Mouse (Mus musculus) stomach, embryonic 16.5 days (tissue): ENCODE data around the gene Prm1. TPM values are rescaled to one million over a fixed set of nuclear protein-coding genes. Genes with fewer than 3 reads are reported as not detected.
A peak's percentile ranks its signal among the peaks of the same experiment; 100 is the strongest.

Experiments used
- ATAC-seq: fragments of 200-750 bp; cut with Nextera tagmentation; 2 replicates; pipeline ENCODE4 v1.8.0; 2017; ENCODE audit warnings: moderate number of reproducible peaks, moderate TSS enrichment; ENCODE audit not compliant: insufficient read depth, low FRiP score
- H3K27ac ChIP-seq: fragments of 300-500 bp; sonication (generic); 2 replicates; pipeline ENCODE4 v1.5.1; 2014; ENCODE audit warnings: low read length
- H3K27me3 ChIP-seq: fragments of 300-500 bp; sonication (generic); 2 replicates; pipeline ENCODE4 v1.6.1; 2014; ENCODE audit warnings: low read length, control low read depth, mixed read lengths; ENCODE audit not compliant: control insufficient read depth, insufficient read depth
- H3K36me3 ChIP-seq: fragments of 300-500 bp; sonication (generic); 2 replicates; pipeline ENCODE4 v1.6.1; 2014; ENCODE audit warnings: low read length; ENCODE audit not compliant: control insufficient read depth, insufficient read depth
- H3K4me1 ChIP-seq: fragments of 300-500 bp; sonication (generic); 2 replicates; pipeline ENCODE4 v1.6.1; 2014; ENCODE audit warnings: low read length, control low read depth, mixed read lengths; ENCODE audit not compliant: control insufficient read depth, insufficient read depth
- H3K4me2 ChIP-seq: fragments of 300-500 bp; sonication (generic); 2 replicates; pipeline ENCODE4 v1.6.1; 2014; ENCODE audit warnings: low read depth, low read length, mixed read lengths
- H3K4me3 ChIP-seq: fragments of 300-500 bp; sonication (generic); replicated peaks from 2 replicates; pipeline ENCODE4 v1.5.1; 2014; ENCODE audit warnings: mild to moderate bottlenecking, low read length
- H3K9ac ChIP-seq: fragments of 300-500 bp; sonication (generic); 2 replicates; pipeline ENCODE4 v1.6.1; 2014; ENCODE audit warnings: low read length
- H3K9me3 ChIP-seq: fragments of 300-500 bp; sonication (generic); replicated peaks from 2 replicates; pipeline ENCODE4 v1.6.1; 2016; ENCODE audit warnings: low read length, control low read depth; ENCODE audit not compliant: control insufficient read depth
- WGBS: fragments of 180-500 bp; shearing (Covaris S2); extraction: QIAGEN DNeasy Blood & Tissue Kit; methylation state at CpG from one replicate; pipeline ENCODE4 v1.1.7; 2014; 5-methylcytosine and 5-hydroxymethylcytosine counted together
- polyA plus RNA-seq: library from polyadenylated mRNA; unstranded; fragments of >200 nt; fragmentation: Nextera tagmentation; extraction: Ambion mirVana; gene quantifications from 2 replicates; pipeline ENCODE4 v1.2.1, GENCODE M21; 2015

The Prm1 gene
- polyA plus RNA-seq, 1 experiment from 2014 or later = not detected

DNA sequence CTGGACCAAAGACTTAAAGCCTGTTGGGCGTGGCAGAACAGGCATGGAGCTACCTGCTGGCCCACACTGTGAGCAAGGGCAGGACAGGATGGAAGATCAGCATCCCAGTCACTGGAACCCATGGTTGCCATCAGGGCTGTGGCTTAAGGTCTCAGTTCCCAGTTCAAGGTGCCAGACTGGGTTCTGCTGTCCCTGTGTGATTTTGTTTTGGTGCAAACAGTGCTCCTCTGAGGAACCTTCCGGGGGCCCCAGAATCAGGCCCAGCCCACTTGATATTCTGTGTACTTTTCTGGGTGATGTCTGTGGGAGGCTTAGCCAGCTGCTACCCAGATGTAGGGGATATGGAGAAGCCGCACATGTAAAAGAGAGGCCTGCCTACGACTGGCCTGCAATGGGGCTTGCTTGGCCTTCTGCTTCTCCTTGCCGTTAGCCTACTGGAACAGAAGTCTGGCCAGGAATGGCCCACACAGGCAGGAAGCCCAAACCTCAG is 25.0 kb downstream of the Prm1 start:
- WGBS = 59% methylated on average over 5 of the region's 5 CpGs
- Histone ChIP-seq H3K36me3 (no peaks in the 10 kb centered on the region), H3K4me1 (peaks cover 33% of the 10 kb centered on the region), H3K9ac (no peak overlapping the region), H3K27ac (peak overlapping the region; percentile 43), H3K4me2 (no peak overlapping the region), H3K4me3 (no peak overlapping the region), H3K9me3 (no peaks in the 10 kb centered on the region), H3K27me3 (no peaks in the 10 kb centered on the region)
- ATAC-seq = no peak

DNA sequence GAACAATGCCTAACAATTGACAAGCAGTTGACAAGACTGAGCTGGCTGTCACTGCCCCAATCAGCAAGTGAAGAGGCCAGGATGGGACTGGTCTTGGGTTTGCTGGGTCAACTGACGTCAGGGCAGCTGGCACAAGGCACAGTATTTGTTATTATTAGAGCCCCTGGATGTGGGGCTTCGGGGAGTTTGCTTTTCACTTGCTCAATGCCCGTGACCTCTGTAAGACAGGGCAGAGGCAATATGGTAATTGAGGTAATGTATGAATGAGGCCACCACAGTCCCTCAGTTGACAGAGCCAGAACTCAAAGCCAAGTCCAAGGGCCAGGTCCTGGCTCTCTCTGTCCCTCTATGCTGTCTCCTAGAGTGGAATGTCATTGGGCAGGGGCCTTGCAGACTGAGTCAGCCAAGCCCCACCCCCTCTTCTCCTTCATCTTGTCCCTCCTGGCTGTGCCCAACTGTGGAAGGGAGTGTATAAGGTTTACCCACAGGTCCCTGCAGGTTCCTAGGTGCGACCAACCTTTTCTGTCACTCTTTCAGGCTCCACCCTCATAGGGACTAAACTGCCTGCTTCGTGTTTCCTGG is 28.0 kb downstream of the Prm1 start:
- no peak overlapping the region for H3K27ac ChIP-seq
- no peak overlapping the region for H3K4me2 ChIP-seq
- H3K4me3 ChIP-seq = no peak overlapping the region
- peaks cover 19% of the 10 kb centered on the region for H3K4me1 ChIP-seq
- no peak overlapping the region for H3K9ac ChIP-seq
- H3K9me3 ChIP-seq = no peaks in the 10 kb centered on the region
- 58% methylated on average over 5 of the region's 5 CpGs for WGBS
- no peak for ATAC-seq
- H3K27me3 ChIP-seq = no peaks in the 10 kb centered on the region
- H3K36me3 ChIP-seq = no peaks in the 10 kb centered on the region

DNA sequence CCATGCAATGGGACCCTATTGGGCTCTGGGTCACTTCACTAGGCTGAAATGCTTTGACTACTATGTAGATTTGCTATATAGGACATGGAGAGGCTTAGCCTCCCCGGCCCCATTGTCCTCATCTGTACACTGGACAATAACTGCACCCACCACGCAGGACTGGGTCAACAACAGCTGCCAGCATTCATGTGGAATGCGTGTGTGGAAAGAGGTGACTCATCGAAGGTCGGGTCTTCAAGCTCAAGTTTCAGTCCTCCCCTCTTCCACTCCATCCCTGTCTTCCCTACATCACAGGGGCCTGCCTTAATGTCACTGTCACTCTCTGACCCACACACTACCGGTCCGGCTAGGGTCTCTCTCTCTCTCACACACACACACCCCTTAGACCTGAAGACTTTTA is 29.3 kb downstream of the Prm1 start:
- Histone ChIP-seq H3K4me3 (no peak overlapping the region), H3K9me3 (no peaks in the 10 kb centered on the region), H3K27ac (no peak overlapping the region), H3K4me2 (no peak overlapping the region), H3K4me1 (peaks cover 5% of the 10 kb centered on the region; the same call in 1 of the 2 replicates), H3K36me3 (no peaks in the 10 kb centered on the region), H3K9ac (no peak overlapping the region), H3K27me3 (no peaks in the 10 kb centered on the region)
- 38% methylated on average over 7 of the region's 7 CpGs for WGBS
- no peak for ATAC-seq

DNA sequence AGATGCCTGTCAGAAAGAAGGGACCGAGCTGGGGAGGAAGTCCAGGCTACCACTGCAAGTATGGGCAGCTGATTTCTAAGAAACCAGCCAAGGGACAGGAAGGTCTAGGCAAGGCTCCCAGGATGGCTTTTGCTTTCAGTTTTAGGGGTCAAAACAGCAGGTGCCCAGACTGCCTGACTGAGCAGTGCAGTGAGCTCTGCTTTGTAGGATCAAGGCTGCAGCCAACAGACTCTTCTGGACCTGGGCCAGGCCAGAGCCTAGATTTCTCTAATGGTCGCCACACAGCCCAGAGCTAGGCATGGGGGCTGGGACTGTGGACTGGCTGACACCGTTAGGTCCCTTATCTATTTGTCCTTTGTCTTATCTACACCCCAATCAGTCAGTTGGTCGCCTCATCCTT is 30.9 kb downstream of the Prm1 start:
- 50% methylated on average over 4 of the region's 4 CpGs for WGBS
- H3K9ac ChIP-seq = no peak overlapping the region

DNA sequence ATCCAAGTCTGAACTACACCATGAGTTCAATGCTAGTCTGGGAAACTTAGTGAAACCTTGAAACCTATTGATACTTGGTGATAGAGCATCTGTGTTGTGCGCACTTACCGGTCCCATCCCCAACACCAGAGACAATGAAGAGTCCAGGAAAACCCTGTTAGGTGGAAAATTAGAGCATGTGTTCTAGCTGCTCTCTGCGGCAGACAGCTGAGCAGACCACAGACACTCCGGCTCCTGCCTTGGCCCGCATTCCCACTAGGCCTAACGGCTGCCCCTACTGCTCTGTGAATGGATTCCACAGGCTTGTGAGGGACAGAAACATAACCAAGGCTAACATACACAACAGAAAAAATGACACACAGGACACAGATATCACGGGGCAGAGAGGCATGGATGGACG is 32.1 kb downstream of the Prm1 start:
- H3K9ac ChIP-seq = no peak overlapping the region
- no peak overlapping the region for H3K27ac ChIP-seq
- 77% methylated on average over 8 of the region's 8 CpGs for WGBS
- no peaks in the 10 kb centered on the region for H3K9me3 ChIP-seq
- H3K4me1 ChIP-seq = 0 out of 2 replicates have a peak, but pooled peaks cover 12% of the 10 kb centered on the region
- no peak overlapping the region for H3K4me2 ChIP-seq
- ATAC-seq = no peak
- no peak overlapping the region for H3K4me3 ChIP-seq
- H3K27me3 ChIP-seq = no peaks in the 10 kb centered on the region
- no peaks in the 10 kb centered on the region for H3K36me3 ChIP-seq

More for the DNA sequence above, 30.9 kb downstream of the Prm1 start:
- 0 out of 2 replicates have a peak, but pooled peaks cover 8% of the 10 kb centered on the region for H3K4me1 ChIP-seq
- H3K4me3 ChIP-seq = no peak overlapping the region
- ATAC-seq = no peak
- no peaks in the 10 kb centered on the region for H3K36me3 ChIP-seq
- H3K27ac ChIP-seq = no peak overlapping the region
- H3K4me2 ChIP-seq = no peak overlapping the region
- H3K27me3 ChIP-seq = no peaks in the 10 kb centered on the region
- no peaks in the 10 kb centered on the region for H3K9me3 ChIP-seq

DNA sequence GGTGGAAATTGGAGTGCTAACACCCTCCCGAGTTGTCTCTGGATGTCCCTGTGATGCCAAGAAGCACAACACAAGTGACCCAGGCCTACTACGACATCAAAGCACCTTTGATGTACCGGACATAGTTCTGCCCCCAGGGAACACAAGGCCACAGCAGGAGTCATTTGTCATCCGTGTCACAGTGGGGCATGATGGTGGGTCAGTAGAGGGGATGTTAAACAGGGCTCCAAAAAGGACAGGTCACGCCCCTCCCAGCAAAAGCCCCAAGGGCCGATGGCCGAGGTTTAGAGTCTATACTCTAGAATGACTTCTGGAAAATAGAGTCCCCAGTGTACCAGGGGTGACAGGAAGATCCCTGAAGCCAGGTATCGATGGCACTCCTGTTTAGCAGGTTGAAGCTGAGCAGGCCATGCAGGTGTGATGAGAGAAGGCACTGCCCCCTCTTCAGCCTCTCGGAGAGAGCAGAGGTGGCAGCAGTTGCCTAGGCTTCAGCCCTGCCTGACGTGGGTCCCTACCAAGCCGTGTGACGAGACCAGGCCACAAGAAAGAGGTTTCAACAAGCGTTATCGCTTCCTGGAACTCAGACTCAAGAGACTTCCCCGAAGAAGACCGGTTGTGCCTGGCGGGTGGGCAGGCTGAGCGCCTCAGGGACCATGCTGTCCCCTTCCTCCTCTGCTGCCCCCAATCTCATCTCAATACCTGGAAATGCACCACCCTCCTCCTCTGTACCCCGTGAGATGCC is 33.7 kb downstream of the Prm1 start:
- no peak overlapping the region for H3K9ac ChIP-seq

DNA sequence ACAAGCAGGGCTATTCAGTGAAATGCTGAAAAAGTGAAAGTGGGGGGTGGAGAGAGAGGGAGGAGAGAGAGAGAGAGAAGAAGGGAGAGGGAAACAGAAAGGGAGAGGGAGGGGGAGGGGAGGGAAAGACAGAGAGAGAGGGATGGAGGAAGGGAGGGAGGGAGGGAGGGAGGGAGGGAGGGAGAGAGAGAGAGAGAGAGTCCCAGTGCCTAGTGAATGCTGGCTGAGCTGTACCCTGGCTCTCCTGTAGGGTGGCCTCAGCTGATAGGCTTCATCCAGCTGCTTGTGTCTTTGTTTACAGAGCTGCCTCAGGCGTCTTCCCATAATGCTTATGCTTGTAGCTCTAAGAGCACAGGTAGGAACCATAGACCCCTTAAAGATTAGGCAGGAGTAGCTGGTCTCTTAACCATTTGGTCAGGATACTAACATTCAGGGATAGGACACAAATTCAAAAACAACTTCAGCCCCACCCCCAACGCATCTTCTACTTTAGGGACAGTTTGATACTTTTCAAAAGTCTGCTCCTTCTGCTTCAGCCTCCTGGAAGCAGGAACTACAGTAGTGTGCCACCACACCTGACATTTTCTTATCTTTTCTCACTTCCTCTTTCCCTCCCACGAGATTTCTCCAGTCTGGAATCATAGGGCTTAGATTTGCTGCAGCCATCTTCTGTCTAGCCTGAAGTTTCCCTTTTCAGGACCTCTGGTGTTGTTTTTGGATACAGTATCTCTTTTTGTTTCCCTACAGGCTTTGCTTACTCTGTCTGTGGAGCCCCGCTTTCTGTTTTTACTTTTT is 34.9 kb downstream of the Prm1 start:
- Histone ChIP-seq H3K27me3 (no peaks in the 10 kb centered on the region), H3K9ac (no peak overlapping the region), H3K36me3 (no peaks in the 10 kb centered on the region), H3K27ac (no peak overlapping the region; the same call in 1 of the 2 replicates), H3K9me3 (no peaks in the 10 kb centered on the region), H3K4me3 (no peak overlapping the region), H3K4me1 (0 out of 2 replicates have a peak, but pooled peaks cover 9% of the 10 kb centered on the region), H3K4me2 (no peak overlapping the region)
- ATAC-seq = peak; percentile 27; the same call in 1 of the 2 replicates
- WGBS = 39% methylated on average over 4 of the region's 4 CpGs

More for the DNA sequence above, 33.7 kb downstream of the Prm1 start:
- Histone ChIP-seq H3K4me3 (no peak overlapping the region), H3K4me2 (no peak overlapping the region), H3K4me1 (0 out of 2 replicates have a peak, but pooled peaks cover 12% of the 10 kb centered on the region), H3K9me3 (no peaks in the 10 kb centered on the region), H3K27me3 (no peaks in the 10 kb centered on the region), H3K27ac (no peak overlapping the region), H3K36me3 (no peaks in the 10 kb centered on the region)
- WGBS = 71% methylated on average over 19 of the region's 19 CpGs
- ATAC-seq = no peak

DNA sequence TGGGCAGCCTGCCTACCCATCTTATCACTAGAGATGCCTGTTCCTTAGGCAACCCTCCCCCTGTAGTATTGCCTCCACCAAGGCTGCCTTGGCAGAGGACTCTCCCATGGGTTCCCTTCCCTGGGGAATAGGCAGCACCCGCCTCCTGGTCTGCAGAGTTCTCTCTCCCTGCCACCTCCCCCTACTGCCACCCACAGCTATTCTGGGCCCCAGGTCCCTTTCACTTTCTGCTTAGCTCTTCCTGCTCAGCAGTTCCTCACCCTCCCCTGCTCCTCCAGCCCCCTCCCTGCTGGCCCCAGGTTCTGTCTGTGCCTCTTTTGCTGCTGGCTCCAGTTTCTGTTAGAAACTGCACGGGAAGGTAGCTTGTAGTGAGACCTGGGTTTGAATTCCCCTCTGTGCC is 36.0 kb downstream of the Prm1 start:
- 68% methylated on average over 2 of the region's 2 CpGs for WGBS

More for the DNA sequence above, 36.0 kb downstream of the Prm1 start:
- Histone ChIP-seq H3K9me3 (no peaks in the 10 kb centered on the region), H3K27me3 (no peaks in the 10 kb centered on the region), H3K4me2 (no peak overlapping the region), H3K27ac (no peak overlapping the region), H3K4me1 (0 out of 2 replicates have a peak, but pooled peaks cover 9% of the 10 kb centered on the region), H3K9ac (no peak overlapping the region), H3K4me3 (no peak overlapping the region), H3K36me3 (no peaks in the 10 kb centered on the region)
- no peak for ATAC-seq
